In the genomic region with DNA sequence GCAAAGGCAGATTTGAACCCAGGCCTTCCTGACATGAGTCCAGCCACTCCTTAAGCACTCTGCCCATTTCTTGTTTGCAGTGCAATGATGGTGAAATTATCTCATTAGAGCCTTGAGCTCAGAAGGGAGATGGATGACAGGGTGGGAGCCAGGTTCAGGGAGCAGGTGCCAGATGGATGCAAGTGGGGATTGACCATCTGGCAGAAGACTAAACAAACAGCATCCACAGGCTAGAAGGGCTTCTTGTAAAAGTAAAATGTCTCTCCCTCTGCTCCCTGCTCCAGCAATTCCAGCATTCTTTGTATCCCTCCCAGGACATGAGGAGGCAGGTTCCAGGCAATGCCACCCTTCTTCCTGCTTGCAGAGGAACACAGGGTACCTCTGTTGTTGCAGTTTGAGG, we compare ENCODE assay signal across 18 mouse cellular contexts.
"Had no signal": no experiment of that assay in that cellular context is flagged by ENCODE, and none has a peak within 500 bp of the region (broad histone marks: within the 10 kb centered on the region; RNA-seq: fewer than 3 reads in every experiment).

No protein-coding gene starts in this region.

- H3K9ac ChIP-seq: liver, embryonic 15.5 days; midbrain, embryonic 12.5 days; neural tube, embryonic 12.5 days; stomach, embryonic 15.5 days had no signal

- H3K4me3 ChIP-seq: layer of hippocampus, adult 2 months; limb, embryonic 10.5 days; liver, embryonic 15.5 days; midbrain, embryonic 12.5 days; myocyte; neural tube, embryonic 12.5 days; stomach, embryonic 15.5 days had no signal

- H3K4me1 ChIP-seq: limb, embryonic 10.5 days; liver, embryonic 15.5 days; midbrain, embryonic 12.5 days; neural tube, embryonic 12.5 days; stomach, embryonic 15.5 days had no signal

- H3K9me3 ChIP-seq: limb, embryonic 10.5 days; liver, embryonic 15.5 days; midbrain, embryonic 12.5 days; neural tube, embryonic 12.5 days; stomach, embryonic 15.5 days had no signal

- H3K27me3 ChIP-seq: liver, embryonic 15.5 days; midbrain, embryonic 12.5 days; neural tube, embryonic 12.5 days; stomach, embryonic 15.5 days had no signal

- ATAC-seq: lung, postnatal 0 days had no signal

- H3K27ac ChIP-seq: layer of hippocampus, adult 2 months; limb, embryonic 10.5 days; liver, embryonic 15.5 days; midbrain, embryonic 12.5 days; neural tube, embryonic 12.5 days; stomach, embryonic 15.5 days had no signal

- H3K36me3 ChIP-seq: limb, embryonic 10.5 days; liver, embryonic 15.5 days; midbrain, embryonic 12.5 days; neural tube, embryonic 12.5 days; stomach, embryonic 15.5 days had no signal

- DNase-seq: kidney, postnatal 10 days; kidney, postnatal 4 days; lung, adult 2 months; lung, postnatal 36 days; retina, postnatal 1 day; right cerebral cortex, postnatal 4 days; spleen, adult 18-20 months; thymus, adult 2 months; thymus, postnatal 25 days had no signal

- H3K4me2 ChIP-seq: liver, embryonic 11.5 days; liver, embryonic 15.5 days; midbrain, embryonic 12.5 days; neural tube, embryonic 12.5 days; stomach, embryonic 15.5 days had no signal
